Mouse (Mus musculus) lung, embryonic 14.5 days (tissue): ENCODE results near the gene Prex1. TPM values are rescaled to one million over a fixed set of nuclear protein-coding genes. Genes with fewer than 3 reads are reported as not detected.

Source experiments
- ATAC-seq: fragments of 200-750 bp; cut with Nextera tagmentation; 2 replicates; pipeline ENCODE4 v1.8.0; 2017; ENCODE audit warnings: mild to moderate bottlenecking, moderate TSS enrichment, moderate library complexity; ENCODE audit not compliant: insufficient read depth
- DNase-seq: peaks from one replicate; pipeline ENCODE4 v3.0.0-alpha.2; 2015
- H3K27ac ChIP-seq: fragments of 300-500 bp; sonication (generic); 2 replicates; pipeline ENCODE4 v1.5.1; 2014; ENCODE audit warnings: low read depth, mild to moderate bottlenecking, moderate library complexity
- H3K27me3 ChIP-seq: fragments of 300-500 bp; sonication (generic); 2 replicates; pipeline ENCODE4 v1.6.1; 2014; ENCODE audit warnings: low read length, control low read depth; ENCODE audit not compliant: insufficient read depth
- H3K36me3 ChIP-seq: fragments of 300-500 bp; sonication (generic); 2 replicates; pipeline ENCODE4 v1.6.1; 2014; ENCODE audit warnings: control low read depth; ENCODE audit not compliant: insufficient read depth
- H3K4me1 ChIP-seq: fragments of 300-500 bp; sonication (generic); 2 replicates; pipeline ENCODE4 v1.6.1; 2014; ENCODE audit warnings: antibody characterized with exemption, control low read depth; ENCODE audit not compliant: insufficient read depth
- H3K4me2 ChIP-seq: fragments of 300-500 bp; sonication (generic); 2 replicates; pipeline ENCODE4 v1.6.1; 2014; ENCODE audit warnings: mild to moderate bottlenecking
- H3K4me3 ChIP-seq: fragments of 300-500 bp; sonication (generic); 2 replicates; pipeline ENCODE4 v1.5.1; 2014; ENCODE audit warnings: low read depth, low read length
- H3K9ac ChIP-seq: fragments of 300-500 bp; sonication (generic); 2 replicates; pipeline ENCODE4 v1.6.1; 2014
- H3K9me3 ChIP-seq: fragments of 300-500 bp; sonication (generic); 2 replicates; pipeline ENCODE4 v1.6.1; 2016; ENCODE audit warnings: low read depth, low read length, control low read depth
- CTCF ChIP-seq: IDR thresholded peaks from 2 replicates; pipeline ENCODE4 v1.5.1; 2016; ENCODE audit warnings: antibody characterized with exemption, low read depth
- WGBS: fragments of 180-500 bp; shearing (Covaris S2); extraction: QIAGEN DNeasy Blood & Tissue Kit; methylation state at CpG from one replicate; pipeline ENCODE4 v1.1.7; 2014; 5-methylcytosine and 5-hydroxymethylcytosine counted together
- polyA plus RNA-seq: library from polyadenylated mRNA; unstranded; fragments of >200 nt; fragmentation: Nextera tagmentation; extraction: Ambion mirVana; gene quantifications from 2 replicates; pipeline ENCODE4 v1.2.1, GENCODE M21; 2014

The Prex1 gene
- polyA plus RNA-seq, 1 experiment from 2014 or later = 12.9 TPM

DNA sequence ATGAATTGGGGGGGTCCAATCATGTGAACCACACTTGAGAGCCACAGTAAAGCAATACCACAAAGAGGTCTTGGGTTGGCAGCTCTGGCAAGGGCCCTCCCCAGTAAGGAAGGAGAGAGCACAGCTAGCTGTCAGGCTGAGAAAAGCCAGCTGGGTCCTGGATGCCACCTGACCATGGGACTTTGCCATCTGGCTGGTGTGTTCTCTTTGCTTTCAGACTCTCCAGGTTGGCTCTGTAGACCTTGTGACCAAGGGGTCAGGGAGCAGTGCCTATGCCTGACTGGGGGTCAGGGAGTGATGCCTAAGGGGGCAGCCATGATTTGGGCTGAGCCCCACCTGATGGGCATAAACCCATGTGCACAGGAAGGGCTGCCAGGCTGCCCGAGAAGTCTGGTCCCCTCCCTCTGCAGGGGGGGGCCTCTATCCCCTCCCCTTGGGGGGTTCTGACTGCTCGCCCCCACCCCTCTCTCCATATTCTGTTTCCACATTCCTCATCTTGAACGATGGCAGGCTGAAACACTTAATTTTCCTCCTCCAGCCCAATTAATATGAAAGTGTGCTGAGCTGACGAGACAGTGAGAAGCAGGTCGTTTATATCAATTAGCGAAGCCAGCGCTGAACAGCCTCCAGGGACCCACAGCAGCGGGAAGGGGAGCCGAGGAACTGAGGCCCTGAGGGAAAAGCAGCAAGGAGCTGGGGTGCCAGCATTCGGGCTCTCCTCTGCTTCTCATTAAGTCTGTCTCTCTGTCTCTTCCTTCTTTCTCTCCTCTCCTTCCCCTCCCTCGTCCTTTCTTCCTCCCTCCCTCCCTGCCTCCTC lies 172.3 kb downstream of the Prex1 start:
- 24% methylated on average over 11 of the region's 11 CpGs for WGBS
- no peak overlapping the region for H3K4me3 ChIP-seq
- no peak overlapping the region for H3K27ac ChIP-seq
- TF ChIP-seq CTCF = no peak
- no peaks in the 10 kb centered on the region for H3K27me3 ChIP-seq
- H3K4me1 ChIP-seq = 0 out of 2 replicates have a peak, but pooled peaks cover 3% of the 10 kb centered on the region
- no peaks in the 10 kb centered on the region for H3K9me3 ChIP-seq
- H3K9ac ChIP-seq = no peak overlapping the region
- H3K4me2 ChIP-seq = no peak overlapping the region
- no peaks in the 10 kb centered on the region for H3K36me3 ChIP-seq
- DNase-seq = no peak
- ATAC-seq = no peak

DNA sequence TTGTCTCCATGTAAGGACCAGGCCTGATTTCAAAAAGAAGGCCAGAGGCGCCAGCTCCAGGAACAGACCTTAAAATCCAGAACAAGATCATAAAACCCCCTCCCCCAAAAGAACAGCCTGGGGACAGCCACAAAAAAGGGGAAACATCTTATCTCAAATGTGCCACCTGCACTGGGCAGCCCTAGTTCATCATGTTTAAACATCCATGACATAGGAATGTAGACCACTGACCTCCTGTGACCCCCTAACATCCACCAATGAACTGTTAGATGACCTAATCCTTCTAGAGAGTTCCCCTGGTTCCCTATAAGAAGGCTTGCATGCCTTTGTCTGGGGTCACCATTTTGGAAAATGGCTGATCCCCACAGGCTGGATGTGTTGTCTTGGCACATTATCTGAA lies 173.4 kb downstream of the Prex1 start:
- Histone ChIP-seq H3K27me3 (no peaks in the 10 kb centered on the region), H3K4me1 (0 out of 2 replicates have a peak, but pooled peaks cover 2% of the 10 kb centered on the region), H3K9me3 (no peaks in the 10 kb centered on the region; the same call in 1 of the 2 replicates), H3K9ac (no peak overlapping the region), H3K4me2 (no peak overlapping the region), H3K27ac (no peak overlapping the region), H3K36me3 (no peaks in the 10 kb centered on the region), H3K4me3 (no peak overlapping the region)
- 85% methylated on average over 1 of the region's 1 CpGs for WGBS
- DNase-seq = no peak
- no peak for ATAC-seq
- TF ChIP-seq CTCF = no peak

DNA sequence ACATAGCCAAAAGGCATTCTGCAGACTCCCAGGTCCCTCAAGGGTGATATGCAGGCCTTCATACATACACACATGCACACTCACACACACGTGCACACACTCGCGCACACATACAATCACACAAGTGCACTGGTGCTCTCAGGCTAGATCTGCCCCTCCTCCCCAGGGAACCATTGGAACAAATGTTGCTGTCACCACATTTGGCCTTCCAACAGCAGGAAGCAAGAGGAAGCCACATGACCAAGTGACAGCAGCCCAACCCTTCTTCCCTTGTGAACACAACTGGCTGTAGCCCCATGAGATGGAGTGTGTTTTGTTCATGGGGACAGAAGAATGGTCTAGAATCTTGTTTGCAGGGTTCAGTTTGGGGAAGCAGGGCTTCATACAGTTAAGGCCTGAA lies 176.7 kb downstream of the Prex1 start:
- WGBS = 93% methylated on average over 3 of the region's 3 CpGs

DNA sequence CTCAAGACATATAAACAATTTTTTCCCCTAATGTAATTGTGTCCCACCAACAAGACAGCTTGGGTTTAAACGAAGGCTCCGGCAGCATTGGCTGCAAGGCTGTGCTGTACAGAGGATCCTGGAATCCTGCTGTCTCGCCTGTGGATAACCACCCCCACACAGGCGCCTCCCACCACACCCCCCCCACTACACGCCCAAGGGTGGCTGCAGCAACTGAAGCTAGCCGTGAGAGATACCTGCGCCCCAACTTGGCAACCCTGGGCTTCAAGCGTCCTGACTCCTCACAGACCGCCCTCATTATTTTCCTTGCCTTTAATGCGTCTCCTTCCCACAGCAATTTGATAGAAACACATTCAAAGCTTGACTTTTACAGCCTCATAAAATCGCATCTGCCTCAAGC lies 178.1 kb downstream of the Prex1 start:
- H3K27ac ChIP-seq = no peak overlapping the region
- no peak for ATAC-seq
- no peak overlapping the region for H3K9ac ChIP-seq
- TF ChIP-seq CTCF = no peak
- no peaks in the 10 kb centered on the region; the same call in 1 of the 2 replicates for H3K9me3 ChIP-seq
- H3K27me3 ChIP-seq = no peaks in the 10 kb centered on the region
- H3K4me3 ChIP-seq = no peak overlapping the region
- H3K4me1 ChIP-seq = no peaks in the 10 kb centered on the region
- no peaks in the 10 kb centered on the region for H3K36me3 ChIP-seq
- no peak overlapping the region for H3K4me2 ChIP-seq
- no peak for DNase-seq
- WGBS = 87% methylated on average over 11 of the region's 11 CpGs

More for the DNA sequence above, 176.7 kb downstream of the Prex1 start:
- Histone ChIP-seq H3K9ac (no peak overlapping the region), H3K9me3 (no peaks in the 10 kb centered on the region; the same call in 1 of the 2 replicates), H3K27me3 (no peaks in the 10 kb centered on the region), H3K4me2 (no peak overlapping the region), H3K27ac (no peak overlapping the region), H3K36me3 (no peaks in the 10 kb centered on the region), H3K4me3 (no peak overlapping the region), H3K4me1 (no peaks in the 10 kb centered on the region)
- DNase-seq (no peak), ATAC-seq (no peak)
- no peak for TF ChIP-seq CTCF

DNA sequence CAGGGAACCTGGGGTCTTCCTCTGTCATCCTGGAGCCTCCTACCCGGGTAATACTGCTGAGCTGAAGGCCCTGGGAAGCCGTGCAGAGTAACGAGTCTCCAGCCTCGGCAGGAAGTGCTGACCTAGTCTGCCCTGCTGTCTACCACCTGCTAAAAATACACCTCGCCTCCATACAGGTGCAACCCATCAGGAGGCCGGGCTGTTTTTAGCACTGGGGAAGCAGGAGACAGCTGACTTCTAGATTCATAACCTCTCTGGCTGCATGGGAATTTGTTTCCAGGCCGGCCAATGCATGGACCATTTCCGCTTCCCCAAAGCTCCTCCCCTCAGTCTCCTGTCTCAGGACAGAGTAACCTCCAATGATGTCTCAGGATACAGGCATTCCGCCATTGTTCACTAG lies 187.4 kb downstream of the Prex1 start:
- no peak for TF ChIP-seq CTCF
- Histone ChIP-seq H3K4me3 (no peak overlapping the region), H3K27ac (no peak overlapping the region), H3K27me3 (no peaks in the 10 kb centered on the region), H3K4me2 (no peak overlapping the region), H3K9me3 (no peaks in the 10 kb centered on the region), H3K4me1 (peaks cover 6% of the 10 kb centered on the region; the same call in 1 of the 2 replicates), H3K9ac (no peak overlapping the region), H3K36me3 (no peaks in the 10 kb centered on the region)
- WGBS = 63% methylated on average over 9 of the region's 9 CpGs
- ATAC-seq (no peak), DNase-seq (no peak)

DNA sequence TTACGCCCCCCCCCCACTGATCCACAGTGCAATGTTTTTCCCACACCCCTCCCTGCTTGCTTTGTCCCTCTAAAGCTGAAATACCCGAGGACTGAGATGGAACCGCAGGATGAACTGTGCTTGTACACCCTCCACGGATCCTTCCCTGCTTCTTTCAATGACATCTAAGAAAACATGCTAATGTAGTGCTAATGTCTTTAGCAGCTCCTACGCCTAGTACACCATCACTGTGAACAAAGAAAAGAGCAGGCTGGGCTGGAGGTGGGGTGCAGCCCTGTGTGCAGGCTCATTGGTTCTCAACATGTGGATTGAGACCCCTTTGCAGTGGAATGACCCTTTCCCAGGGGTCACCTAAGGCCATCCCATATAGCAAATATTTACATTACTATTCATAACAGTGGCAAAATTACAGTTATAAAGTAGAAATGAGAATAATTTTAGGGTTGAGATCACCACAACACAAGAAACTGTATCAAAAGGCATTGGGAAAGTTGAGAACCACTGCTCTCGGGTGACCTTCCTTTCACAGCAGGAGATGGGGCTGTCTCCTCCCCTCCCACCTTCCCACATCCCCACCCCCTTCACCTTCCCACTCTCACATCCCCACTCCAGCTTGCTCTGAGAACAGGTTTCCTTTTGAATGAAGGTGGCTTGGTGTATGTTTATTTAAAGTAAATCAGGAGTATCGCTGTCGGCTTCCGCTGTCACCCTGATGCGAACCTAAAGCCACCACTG lies 190.3 kb downstream of the Prex1 start:
- Histone ChIP-seq H3K4me1 (peaks cover 6% of the 10 kb centered on the region; the same call in 1 of the 2 replicates), H3K4me2 (no peak overlapping the region), H3K36me3 (no peaks in the 10 kb centered on the region), H3K27me3 (no peaks in the 10 kb centered on the region), H3K9ac (no peak overlapping the region), H3K4me3 (no peak overlapping the region), H3K9me3 (no peaks in the 10 kb centered on the region), H3K27ac (peak overlapping the region; percentile 69; the same call in 1 of the 2 replicates)
- TF ChIP-seq CTCF = no peak
- no peak for DNase-seq
- 65% methylated on average over 10 of the region's 10 CpGs for WGBS
- no peak for ATAC-seq

DNA sequence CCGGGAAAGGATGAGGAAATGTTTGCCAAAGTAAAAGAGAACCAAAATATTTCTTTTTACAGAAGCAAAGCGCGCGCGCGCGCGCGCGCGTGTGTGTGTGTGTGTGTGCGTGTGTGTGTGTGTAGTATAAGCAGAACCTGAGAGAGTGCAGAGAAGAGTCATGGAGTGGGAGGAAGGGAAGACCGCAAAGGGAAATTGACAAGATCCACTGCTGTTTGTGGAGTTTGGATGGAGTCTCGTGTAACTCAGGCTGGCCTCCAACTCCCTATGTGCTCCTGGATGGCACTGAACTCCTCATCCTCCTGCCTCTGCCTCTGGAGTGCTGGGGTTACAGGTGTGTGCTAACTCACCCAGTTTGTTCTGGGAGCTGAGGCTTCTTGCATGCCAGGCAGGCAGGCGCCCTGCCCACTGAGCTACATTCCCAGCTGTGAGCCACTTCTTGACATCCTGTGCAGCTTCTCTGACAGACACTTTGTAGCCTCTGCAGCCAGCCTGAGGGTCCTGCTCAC lies 191.0 kb downstream of the Prex1 start:
- no peak for TF ChIP-seq CTCF
- Histone ChIP-seq H3K4me3 (no peak overlapping the region), H3K4me2 (peak overlapping the region; percentile 1), H3K4me1 (peaks cover 6% of the 10 kb centered on the region; the same call in 1 of the 2 replicates), H3K9me3 (no peaks in the 10 kb centered on the region), H3K27me3 (no peaks in the 10 kb centered on the region), H3K36me3 (no peaks in the 10 kb centered on the region), H3K27ac (peak overlapping the region; percentile 69; the same call in 1 of the 2 replicates), H3K9ac (no peak overlapping the region)
- WGBS = 66% methylated on average over 15 of the region's 15 CpGs
- DNase-seq = peak; percentile 50
- ATAC-seq = peak; percentile 15; the same call in 1 of the 2 replicates
